Mouse (Mus musculus) testis, adult 2 months (tissue): ENCODE data around the gene Dnah2.

Source experiments
- CTCF ChIP-seq: fragments of 200-500 bp; IDR thresholded peaks from 2 replicates; pipeline ENCODE4 v1.5.1; 2012; ENCODE audit warnings: low read depth, mild to moderate bottlenecking, inconsistent platforms, low read length, moderate library complexity; ENCODE audit not compliant: control insufficient read depth, insufficient read depth, insufficient replicate concordance
- POLR2A ChIP-seq: fragments of 200-500 bp; IDR thresholded peaks from 2 replicates; pipeline ENCODE4 v1.6.1; 2012; ENCODE audit warnings: low read depth, mild to moderate bottlenecking, inconsistent platforms, low read length, moderate library complexity; ENCODE audit not compliant: control insufficient read depth

- TF ChIP-seq CTCF (no peak), POLR2A (no peak)
These were observed 143.3 kb downstream of the Dnah2 start for GRCm38 (mm10) chr11:69405397-69406200.
